Mouse (Mus musculus): Measurements from ENCODE around the gene Ptgr2. TPM values are rescaled to one million over a fixed set of nuclear protein-coding genes. Genes with fewer than 3 reads are reported as not detected.
A peak's percentile ranks its signal among the peaks of the same experiment; 100 is the strongest.

Gene Ptgr2
- polyA plus RNA-seq, 1 experiment from 2014 or later, result 34.5 TPM

DNA sequence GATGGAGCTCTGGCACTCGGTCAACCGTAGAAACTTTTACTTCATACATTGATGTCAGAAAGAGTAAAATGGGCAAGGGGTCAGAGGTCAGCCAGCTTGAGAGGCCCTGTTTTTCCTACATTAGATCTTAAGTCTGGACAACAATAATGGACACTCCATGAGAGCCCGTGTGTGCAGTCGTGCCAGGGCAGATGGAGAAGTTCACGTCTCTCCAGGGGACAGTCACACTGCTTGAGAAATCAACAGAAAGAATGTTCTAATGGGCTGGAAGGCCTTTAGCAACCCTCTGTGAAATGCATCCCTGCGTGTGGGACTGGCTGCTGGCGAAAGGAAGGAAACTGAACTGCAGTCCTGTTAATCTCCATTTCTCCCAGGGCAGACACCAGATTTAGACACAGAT, 24.7 kb upstream of the Ptgr2 start:
- H3K4me3 ChIP-seq (replicated peaks; ENCODE audit: low read length), result no peak overlapping the region
- WGBS, result 54% methylated on average over 7 of the region's 7 CpGs

DNA sequence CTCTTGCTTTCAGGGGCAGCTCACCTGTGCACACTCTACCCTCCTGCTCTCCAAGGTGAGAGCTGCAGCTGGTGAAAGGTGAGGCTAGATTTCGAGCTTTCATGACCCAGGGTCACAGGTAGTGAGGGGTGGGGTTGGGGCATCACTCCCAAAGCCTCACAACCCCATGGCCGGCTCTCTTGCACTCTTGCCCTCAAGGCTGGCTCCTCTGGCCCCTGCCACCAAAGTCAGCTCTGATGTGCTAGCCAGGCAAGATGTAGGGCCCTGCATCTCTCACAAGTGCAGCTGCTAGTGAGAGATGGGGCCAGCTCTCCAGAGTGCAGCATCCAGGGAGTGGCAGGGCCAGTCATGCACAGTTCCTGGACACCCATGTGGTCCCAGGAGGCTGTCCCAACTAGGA, 17.8 kb upstream of the Ptgr2 start:
- Histone ChIP-seq H3K9ac (ENCODE audit: low read length) (no peak overlapping the region), H3K27me3 (ENCODE audit: control insufficient read depth, insufficient read depth, low read length) (no peaks in the 10 kb centered on the region), H3K4me1 (ENCODE audit: control insufficient read depth, insufficient read depth, low read length) (no peaks in the 10 kb centered on the region), H3K36me3 (ENCODE audit: control insufficient read depth, insufficient read depth, low read length) (no peaks in the 10 kb centered on the region), H3K4me2 (ENCODE audit: low read depth, low read length) (no peak overlapping the region), H3K4me3 (replicated peaks; ENCODE audit: low read length) (no peak overlapping the region), H3K27ac (ENCODE audit: low read length) (no peak overlapping the region), H3K9me3 (replicated peaks; ENCODE audit: control insufficient read depth, low read length) (no peaks in the 10 kb centered on the region)
- WGBS, result 68% methylated on average over 2 of the region's 2 CpGs
- ATAC-seq (ENCODE audit: insufficient read depth, low FRiP score), result no peak

More for the DNA sequence above, 24.7 kb upstream of the Ptgr2 start:
- H3K4me2 ChIP-seq (ENCODE audit: low read depth, low read length), result no peak overlapping the region
- no peak overlapping the region for H3K9ac ChIP-seq (ENCODE audit: low read length)
- ATAC-seq (ENCODE audit: insufficient read depth, low FRiP score), result no peak
- H3K27me3 ChIP-seq (ENCODE audit: control insufficient read depth, insufficient read depth, low read length), result no peaks in the 10 kb centered on the region
- H3K4me1 ChIP-seq (ENCODE audit: control insufficient read depth, insufficient read depth, low read length), result no peaks in the 10 kb centered on the region
- H3K9me3 ChIP-seq (replicated peaks; ENCODE audit: control insufficient read depth, low read length), result no peaks in the 10 kb centered on the region
- H3K36me3 ChIP-seq (ENCODE audit: control insufficient read depth, insufficient read depth, low read length), result no peaks in the 10 kb centered on the region
- no peak overlapping the region for H3K27ac ChIP-seq (ENCODE audit: low read length)

DNA sequence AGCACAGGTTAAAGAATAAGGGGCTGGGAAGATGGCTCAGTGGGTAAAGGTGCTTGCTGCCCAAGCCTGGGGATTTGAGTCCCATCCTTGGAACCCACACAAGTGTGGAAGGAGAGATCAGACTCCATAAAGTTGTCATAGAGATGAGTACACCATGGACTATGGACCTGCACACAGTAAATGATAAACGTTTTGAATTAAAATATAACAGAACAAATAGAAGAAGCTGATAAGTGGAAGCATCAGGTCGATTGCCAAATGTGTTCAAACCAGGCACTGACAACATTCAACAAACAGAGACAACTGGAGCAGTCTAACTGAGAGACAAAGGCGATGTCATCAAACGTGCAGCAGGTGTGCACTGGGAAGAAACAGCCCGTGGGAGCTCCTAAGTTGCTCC, 11.7 kb upstream of the Ptgr2 start:
- H3K4me1 ChIP-seq (ENCODE audit: control insufficient read depth, insufficient read depth, low read length), result no peaks in the 10 kb centered on the region
- H3K9ac ChIP-seq (ENCODE audit: low read length), result no peak overlapping the region
- no peaks in the 10 kb centered on the region for H3K9me3 ChIP-seq (replicated peaks; ENCODE audit: control insufficient read depth, low read length)
- ATAC-seq (ENCODE audit: insufficient read depth, low FRiP score), result no peak
- no peak overlapping the region for H3K4me2 ChIP-seq (ENCODE audit: low read depth, low read length)
- H3K4me3 ChIP-seq (replicated peaks; ENCODE audit: low read length), result no peak overlapping the region
- no peaks in the 10 kb centered on the region for H3K36me3 ChIP-seq (ENCODE audit: control insufficient read depth, insufficient read depth, low read length)
- H3K27me3 ChIP-seq (ENCODE audit: control insufficient read depth, insufficient read depth, low read length), result no peaks in the 10 kb centered on the region
- H3K27ac ChIP-seq (ENCODE audit: low read length), result no peak overlapping the region
- 67% methylated on average over 5 of the region's 5 CpGs for WGBS

DNA sequence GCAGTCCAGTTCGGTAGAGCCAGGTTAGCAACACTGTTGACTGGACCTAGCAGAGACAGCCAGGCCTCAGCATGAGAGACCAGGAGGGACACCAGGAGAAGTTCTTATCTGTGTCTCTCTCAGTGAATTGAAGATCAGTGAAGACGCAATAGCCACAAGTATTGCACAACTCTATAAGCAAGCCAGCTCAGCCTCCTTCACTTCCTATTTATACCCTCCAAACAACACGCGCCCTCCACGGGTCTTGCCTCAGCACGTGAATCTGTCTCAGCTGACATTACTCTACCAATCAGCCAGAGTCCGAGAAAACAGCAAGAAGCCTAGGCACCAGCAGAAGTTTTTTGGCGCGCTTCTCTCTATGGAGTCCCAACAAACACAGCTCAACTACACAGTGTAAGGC, 9.7 kb upstream of the Ptgr2 start:
- ATAC-seq (ENCODE audit: insufficient read depth, low FRiP score), result no peak
- Histone ChIP-seq H3K9me3 (replicated peaks; ENCODE audit: control insufficient read depth, low read length) (no peaks in the 10 kb centered on the region), H3K4me1 (ENCODE audit: control insufficient read depth, insufficient read depth, low read length) (no peaks in the 10 kb centered on the region), H3K27me3 (ENCODE audit: control insufficient read depth, insufficient read depth, low read length) (no peaks in the 10 kb centered on the region), H3K4me3 (replicated peaks; ENCODE audit: low read length) (no peak overlapping the region), H3K4me2 (ENCODE audit: low read depth, low read length) (no peak overlapping the region), H3K9ac (ENCODE audit: low read length) (no peak overlapping the region), H3K27ac (ENCODE audit: low read length) (no peak overlapping the region), H3K36me3 (ENCODE audit: control insufficient read depth, insufficient read depth, low read length) (no peaks in the 10 kb centered on the region)
- 86% methylated on average over 9 of the region's 9 CpGs for WGBS

DNA sequence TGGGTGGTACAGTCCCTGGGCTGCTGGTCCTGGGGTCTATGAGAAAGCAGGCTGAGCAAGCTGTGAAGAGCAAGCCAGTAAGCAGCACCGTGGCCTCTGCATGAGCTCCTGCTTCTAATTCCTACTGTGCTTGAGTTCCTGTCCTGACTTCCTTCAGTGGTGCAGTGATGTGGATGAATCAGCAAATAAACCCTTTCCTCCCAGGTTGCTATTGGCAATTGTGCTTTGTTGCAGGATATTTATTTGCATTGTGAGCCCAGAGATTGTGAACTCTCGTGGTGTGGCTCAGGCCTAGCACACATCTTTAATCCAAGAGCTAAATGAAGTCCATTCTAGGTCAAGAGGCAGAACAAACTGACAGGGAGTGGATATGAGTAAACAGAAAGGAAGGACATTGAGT, 8.7 kb upstream of the Ptgr2 start:
- WGBS, result 71% methylated on average over 2 of the region's 2 CpGs
- Histone ChIP-seq H3K9ac (ENCODE audit: low read length) (no peak overlapping the region), H3K36me3 (ENCODE audit: control insufficient read depth, insufficient read depth, low read length) (no peaks in the 10 kb centered on the region), H3K9me3 (replicated peaks; ENCODE audit: control insufficient read depth, low read length) (no peaks in the 10 kb centered on the region), H3K27ac (ENCODE audit: low read length) (no peak overlapping the region), H3K27me3 (ENCODE audit: control insufficient read depth, insufficient read depth, low read length) (no peaks in the 10 kb centered on the region), H3K4me3 (replicated peaks; ENCODE audit: low read length) (no peak overlapping the region), H3K4me2 (ENCODE audit: low read depth, low read length) (no peak overlapping the region), H3K4me1 (ENCODE audit: control insufficient read depth, insufficient read depth, low read length) (no peaks in the 10 kb centered on the region)
- ATAC-seq (ENCODE audit: insufficient read depth, low FRiP score), result no peak

DNA sequence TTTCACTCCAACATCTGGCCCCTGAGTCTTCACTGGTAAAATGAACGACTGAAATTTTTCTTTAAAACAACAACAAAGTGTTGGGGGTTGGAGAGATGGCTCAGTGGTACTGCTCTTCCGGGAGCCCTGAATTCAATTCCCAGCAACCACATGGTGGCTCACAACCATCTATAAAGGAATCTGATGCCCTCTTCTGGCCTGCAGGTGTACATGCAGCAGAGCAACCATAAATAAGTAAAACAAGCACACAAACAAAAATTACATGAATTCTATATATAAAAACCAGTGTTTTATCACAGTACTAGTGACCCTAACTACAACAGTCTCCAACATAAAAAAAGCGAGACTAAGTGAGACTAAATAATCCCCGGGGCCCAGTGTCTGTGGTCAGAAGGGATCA, 8.2 kb upstream of the Ptgr2 start:
- H3K27me3 ChIP-seq (ENCODE audit: control insufficient read depth, insufficient read depth, low read length), result no peaks in the 10 kb centered on the region
- H3K9ac ChIP-seq (ENCODE audit: low read length), result no peak overlapping the region
- no peak overlapping the region for H3K27ac ChIP-seq (ENCODE audit: low read length)
- H3K36me3 ChIP-seq (ENCODE audit: control insufficient read depth, insufficient read depth, low read length), result no peaks in the 10 kb centered on the region
- no peaks in the 10 kb centered on the region for H3K9me3 ChIP-seq (replicated peaks; ENCODE audit: control insufficient read depth, low read length)
- H3K4me2 ChIP-seq (ENCODE audit: low read depth, low read length), result no peak overlapping the region
- no peak overlapping the region for H3K4me3 ChIP-seq (replicated peaks; ENCODE audit: low read length)
- ATAC-seq (ENCODE audit: insufficient read depth, low FRiP score), result no peak
- no peaks in the 10 kb centered on the region for H3K4me1 ChIP-seq (ENCODE audit: control insufficient read depth, insufficient read depth, low read length)
- 80% methylated on average over 4 of the region's 4 CpGs for WGBS

DNA sequence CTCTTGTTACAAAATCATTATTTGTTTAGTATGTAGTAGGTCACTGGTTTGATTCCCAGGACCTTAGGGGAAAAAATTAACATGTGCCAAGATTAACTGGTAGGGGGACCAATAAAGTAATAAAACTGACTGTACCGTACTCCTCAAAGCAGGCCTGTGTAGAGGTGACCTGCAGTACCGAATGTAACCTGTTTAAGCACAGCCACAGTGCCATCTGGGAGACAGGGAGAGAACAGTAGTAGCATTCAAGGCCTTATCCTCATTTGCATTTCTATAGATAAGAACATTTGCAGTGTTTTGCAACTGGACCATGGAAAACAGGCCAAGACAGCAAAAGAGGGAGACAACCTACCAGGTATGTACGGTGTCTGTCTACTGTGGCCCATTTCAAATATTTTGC, 7.2 kb upstream of the Ptgr2 start:
- 73% methylated on average over 3 of the region's 3 CpGs for WGBS

DNA sequence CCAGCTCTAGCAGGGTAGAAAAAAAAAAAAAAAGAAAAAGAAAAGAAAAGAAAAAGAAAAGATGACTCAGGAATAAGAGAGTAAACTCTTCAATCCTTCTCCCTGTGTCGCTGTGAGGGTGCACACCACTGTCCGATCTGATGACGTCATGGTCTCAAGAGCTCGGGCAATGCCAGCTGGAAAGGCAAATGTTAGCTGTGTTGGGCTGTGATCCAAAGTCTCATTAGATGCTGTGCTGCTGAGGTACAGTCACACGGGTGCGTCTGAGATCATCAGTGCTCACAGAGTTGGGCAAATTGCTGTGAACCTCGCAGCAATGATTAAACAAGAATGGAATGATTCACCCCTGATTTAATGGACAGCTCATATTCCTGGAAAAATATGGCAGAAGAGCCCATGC, 6.1 kb upstream of the Ptgr2 start:
- Histone ChIP-seq H3K4me3 (replicated peaks; ENCODE audit: low read length) (no peak overlapping the region), H3K9me3 (replicated peaks; ENCODE audit: control insufficient read depth, low read length) (no peaks in the 10 kb centered on the region), H3K27me3 (ENCODE audit: control insufficient read depth, insufficient read depth, low read length) (no peaks in the 10 kb centered on the region), H3K9ac (ENCODE audit: low read length) (no peak overlapping the region), H3K36me3 (ENCODE audit: control insufficient read depth, insufficient read depth, low read length) (no peaks in the 10 kb centered on the region), H3K4me2 (ENCODE audit: low read depth, low read length) (no peak overlapping the region), H3K4me1 (ENCODE audit: control insufficient read depth, insufficient read depth, low read length) (no peaks in the 10 kb centered on the region), H3K27ac (ENCODE audit: low read length) (no peak overlapping the region)
- ATAC-seq (ENCODE audit: insufficient read depth, low FRiP score), result no peak
- WGBS, result 76% methylated on average over 7 of the region's 7 CpGs

More for the DNA sequence above, 7.2 kb upstream of the Ptgr2 start:
- Histone ChIP-seq H3K27me3 (ENCODE audit: control insufficient read depth, insufficient read depth, low read length) (no peaks in the 10 kb centered on the region), H3K27ac (ENCODE audit: low read length) (no peak overlapping the region), H3K4me3 (replicated peaks; ENCODE audit: low read length) (no peak overlapping the region), H3K36me3 (ENCODE audit: control insufficient read depth, insufficient read depth, low read length) (no peaks in the 10 kb centered on the region), H3K4me2 (ENCODE audit: low read depth, low read length) (no peak overlapping the region), H3K4me1 (ENCODE audit: control insufficient read depth, insufficient read depth, low read length) (no peaks in the 10 kb centered on the region), H3K9ac (ENCODE audit: low read length) (no peak overlapping the region), H3K9me3 (replicated peaks; ENCODE audit: control insufficient read depth, low read length) (no peaks in the 10 kb centered on the region)
- no peak for ATAC-seq (ENCODE audit: insufficient read depth, low FRiP score)

DNA sequence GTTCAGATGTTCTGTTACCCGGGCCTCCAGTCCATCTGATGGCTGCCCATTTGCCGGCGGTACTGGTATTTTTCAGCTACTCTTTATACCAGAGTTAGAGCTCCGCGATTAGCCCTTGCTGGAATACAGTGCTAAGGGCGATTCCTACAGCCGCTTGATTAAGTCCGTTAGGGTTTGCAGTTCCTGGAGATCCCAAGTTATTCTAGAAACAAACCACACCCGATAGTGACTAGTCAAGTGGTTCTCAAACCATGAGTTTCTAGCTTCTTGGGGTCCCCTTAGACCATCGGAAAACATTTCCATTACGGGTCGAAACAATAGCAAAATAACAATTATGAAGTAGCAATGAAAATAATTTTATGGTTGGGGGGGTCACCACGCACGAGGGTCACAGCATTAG, 641 bp upstream of the Ptgr2 start:
- Histone ChIP-seq H3K9me3 (replicated peaks; ENCODE audit: control insufficient read depth, low read length) (no peaks in the 10 kb centered on the region), H3K9ac (ENCODE audit: low read length) (peak overlapping the region; percentile 81; the same call in 1 of the 2 replicates), H3K36me3 (ENCODE audit: control insufficient read depth, insufficient read depth, low read length) (no peaks in the 10 kb centered on the region), H3K27ac (ENCODE audit: low read length) (no peak overlapping the region), H3K4me2 (ENCODE audit: low read depth, low read length) (peak overlapping the region; percentile 74), H3K4me3 (replicated peaks; ENCODE audit: low read length) (peak overlapping the region; percentile 62; the same call in 1 of the 2 replicates), H3K27me3 (ENCODE audit: control insufficient read depth, insufficient read depth, low read length) (no peaks in the 10 kb centered on the region), H3K4me1 (ENCODE audit: control insufficient read depth, insufficient read depth, low read length) (0 out of 2 replicates have a peak, but pooled peaks cover 2% of the 10 kb centered on the region)
- ATAC-seq (ENCODE audit: insufficient read depth, low FRiP score), result no peak
- 75% methylated on average over 14 of the region's 14 CpGs for WGBS

DNA sequence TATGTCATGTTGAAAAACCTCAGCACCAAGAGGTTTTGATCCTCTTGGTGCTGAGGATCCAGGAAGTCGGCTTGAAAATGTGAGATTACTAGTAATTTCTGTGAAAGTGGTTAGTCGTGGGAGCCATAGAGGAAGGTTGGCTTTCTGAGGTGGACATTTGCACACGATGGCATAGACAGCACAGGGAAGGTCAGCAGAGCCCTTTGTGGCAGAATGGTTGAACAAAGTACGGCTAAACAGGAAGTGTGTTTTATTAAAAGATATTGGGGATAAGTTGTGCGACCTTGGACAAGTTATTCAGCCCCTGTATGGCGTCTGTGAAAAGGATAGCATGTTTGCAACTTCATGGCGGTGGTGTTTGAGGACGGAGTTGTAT, 549 bp downstream of the Ptgr2 start:
- Histone ChIP-seq H3K9ac (ENCODE audit: low read length) (peak overlapping the region; percentile 81), H3K27me3 (ENCODE audit: control insufficient read depth, insufficient read depth, low read length) (no peaks in the 10 kb centered on the region), H3K27ac (ENCODE audit: low read length) (peak overlapping the region; percentile 83), H3K4me1 (ENCODE audit: control insufficient read depth, insufficient read depth, low read length) (0 out of 2 replicates have a peak, but pooled peaks cover 2% of the 10 kb centered on the region), H3K4me2 (ENCODE audit: low read depth, low read length) (peak overlapping the region; percentile 74), H3K9me3 (replicated peaks; ENCODE audit: control insufficient read depth, low read length) (no peaks in the 10 kb centered on the region), H3K36me3 (ENCODE audit: control insufficient read depth, insufficient read depth, low read length) (no peaks in the 10 kb centered on the region), H3K4me3 (replicated peaks; ENCODE audit: low read length) (peak overlapping the region; percentile 62)
- 28% methylated on average over 8 of the region's 8 CpGs for WGBS
- ATAC-seq (ENCODE audit: insufficient read depth, low FRiP score), result no peak
